In the genomic region with DNA sequence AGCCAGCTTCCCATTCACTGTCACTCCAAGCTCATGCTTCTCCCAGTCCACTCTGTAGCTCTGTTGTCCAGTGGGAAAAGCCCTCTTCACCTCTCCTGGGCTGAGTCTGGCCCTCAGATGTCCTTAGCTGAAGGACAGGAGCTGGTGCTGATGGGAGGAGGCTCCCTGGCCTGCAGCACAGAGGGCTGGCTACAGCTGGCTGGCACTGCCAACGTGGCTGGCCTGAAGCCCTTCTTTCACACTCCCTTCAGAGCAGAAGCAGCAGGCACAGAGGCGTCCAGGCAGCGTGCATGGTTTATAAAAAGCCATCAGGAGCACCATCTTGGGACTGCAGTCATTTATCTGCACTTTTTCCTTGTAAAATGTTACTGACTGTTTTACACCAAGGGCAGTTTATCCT, we compare ENCODE assay signal across 8 mouse cellular contexts. TPM values are rescaled to one million over a fixed set of nuclear protein-coding genes. Genes with fewer than 3 reads are reported as not detected.
DNase-seq lines count a peak whose midpoint lies in the region.

No protein-coding gene starts in this region.

- no peaks in the 10 kb centered on the region for H3K4me1 ChIP-seq in embryonic facial prominence, embryonic 10.5 days

- WGBS in embryonic facial prominence, embryonic 10.5 days: 70% methylated on average over 3 of the region's 3 CpGs

- H3K27me3 ChIP-seq in embryonic facial prominence, embryonic 10.5 days (replicated peaks; ENCODE audit: low read depth, poor library complexity, severe bottlenecking): no peaks in the 10 kb centered on the region

- no peaks in the 10 kb centered on the region for H3K9me3 ChIP-seq in embryonic facial prominence, embryonic 10.5 days

- H3K27ac ChIP-seq in embryonic facial prominence, embryonic 10.5 days (replicated peaks): no peak overlapping the region

- no peaks in the 10 kb centered on the region for H3K36me3 ChIP-seq in embryonic facial prominence, embryonic 10.5 days (replicated peaks)

- H3K4me3 ChIP-seq in embryonic facial prominence, embryonic 10.5 days: no peak overlapping the region

- DNase-seq in adrenal gland, postnatal 10 days: peak; percentile 38
- no peak for DNase-seq in adrenal gland, adult 8-10 months
- peak; percentile 14 to 42 for DNase-seq in left cerebral cortex, adult 18-20 months (ENCODE audit: low spot score in 2 of 2)
- no peak for DNase-seq in left cerebral cortex, adult 11 months (ENCODE audit: low spot score)
- peak; percentile 28 for DNase-seq in kidney, postnatal 10 days
- peak; percentile 29 for DNase-seq in right cerebral cortex, postnatal 14 days
- no peak for DNase-seq in retina, embryonic 14.5 days (ENCODE audit: low spot score)
- no peak for DNase-seq in embryonic facial prominence, embryonic 10.5 days (ENCODE audit: low spot score)

RNA-seq across cellular contexts. Expression of a gene that starts 13.7 kb away (rescaled TPM):
- total RNA-seq in adrenal gland, postnatal 10 days (2021): 1 to 10 TPM; 1.8 to 2.0 TPM
- not detected for total RNA-seq in adrenal gland, adult 8-10 months (2022)
- under 1 TPM; 0.37 to 0.56 TPM for total RNA-seq in left cerebral cortex, adult 18-20 months (2021)
- polyA plus RNA-seq in embryonic facial prominence, embryonic 10.5 days (2016; fragmentation: Nextera tagmentation; extraction: Ambion mirVana): 0.21 and 0.68 TPM in 2 replicates

Comparison
In these comparisons a context has a peak if more than half of its experiments do, and no peak if none do; other contexts are left out.
1. DNase-seq: peak in adrenal gland, postnatal 10 days (single experiment), left cerebral cortex, adult 18-20 months (2 of 2), kidney, postnatal 10 days (single experiment) and right cerebral cortex, postnatal 14 days (single experiment); none in adrenal gland, adult 8-10 months (single experiment), left cerebral cortex, adult 11 months (single experiment), retina, embryonic 14.5 days (single experiment) and embryonic facial prominence, embryonic 10.5 days (single experiment).